Mouse (Mus musculus) thymus, postnatal 25 days (tissue): Measurements from ENCODE around the gene Mdm1.
A peak's percentile ranks its signal among the peaks of the same experiment; 100 is the strongest.

Experiments
- DNase-seq: peaks from one replicate; pipeline ENCODE4 v3.0.0; 2022

Gene Mdm1

DNA sequence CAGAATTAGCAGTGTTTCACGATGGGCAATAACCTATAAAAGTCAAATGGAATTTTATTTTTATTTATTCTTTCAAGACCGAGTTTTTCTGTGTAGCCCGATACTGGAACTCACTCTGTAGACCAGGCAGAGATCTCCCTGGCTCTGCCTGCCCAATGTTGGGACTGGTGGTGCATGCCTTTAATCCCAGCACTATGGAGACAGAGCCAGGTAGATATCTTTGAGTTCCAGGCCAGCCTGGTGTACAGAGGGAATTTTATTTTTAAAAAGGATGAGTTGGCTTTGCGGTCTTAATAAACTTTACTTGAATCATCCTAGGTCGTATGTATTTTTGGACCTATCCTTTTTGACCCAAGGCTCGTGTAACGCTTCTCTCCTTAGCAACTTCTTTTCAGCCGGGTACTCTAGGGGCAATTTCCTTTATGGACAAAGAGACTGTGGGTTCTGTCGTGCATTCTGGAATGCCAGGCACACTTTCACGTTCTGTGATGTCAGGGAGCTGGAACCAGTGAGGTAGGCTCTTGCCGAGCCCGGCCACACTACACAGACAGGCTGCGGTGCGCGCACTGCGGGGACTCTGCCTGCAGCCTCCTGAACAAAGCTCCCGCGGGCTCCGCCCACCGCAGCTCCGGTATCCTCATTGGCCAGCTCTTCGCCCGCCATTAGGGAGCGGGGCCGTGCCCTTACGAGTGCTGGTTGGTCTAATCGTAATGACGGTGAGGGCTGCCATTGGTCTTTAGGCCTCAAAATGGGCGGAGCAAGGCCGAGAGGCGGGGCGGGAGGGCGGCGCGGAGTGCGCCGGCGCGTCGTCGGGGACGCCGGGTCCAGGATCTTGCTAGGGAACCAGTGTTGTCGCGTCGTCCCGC lies at the start of gene Mdm1:
Mdm1 (plus strand) TSS at position 794 of the 866 bp plus-strand sequence.
- peak; percentile 100 for DNase-seq

DNA sequence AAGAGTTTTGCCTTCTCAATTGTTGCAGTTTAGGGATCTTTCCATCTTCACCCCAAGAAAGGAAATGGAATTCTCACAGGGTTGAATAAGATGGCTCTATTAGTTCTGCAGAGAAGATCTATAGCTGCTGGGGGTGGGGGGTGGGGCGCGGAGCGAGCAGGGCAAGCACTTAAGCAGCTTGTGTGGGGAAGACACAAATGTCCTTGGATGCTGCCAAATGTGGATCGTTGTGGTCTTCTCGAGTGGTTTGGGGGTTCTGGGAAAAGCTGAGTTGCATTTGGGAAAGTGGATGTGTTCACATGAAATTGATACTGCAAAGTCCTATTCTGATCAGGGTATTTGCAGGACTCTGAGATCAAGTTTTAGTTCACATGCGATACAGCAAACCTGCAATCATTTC lies 48.9 kb upstream of the Mdm1 start:
- no peak for DNase-seq

DNA sequence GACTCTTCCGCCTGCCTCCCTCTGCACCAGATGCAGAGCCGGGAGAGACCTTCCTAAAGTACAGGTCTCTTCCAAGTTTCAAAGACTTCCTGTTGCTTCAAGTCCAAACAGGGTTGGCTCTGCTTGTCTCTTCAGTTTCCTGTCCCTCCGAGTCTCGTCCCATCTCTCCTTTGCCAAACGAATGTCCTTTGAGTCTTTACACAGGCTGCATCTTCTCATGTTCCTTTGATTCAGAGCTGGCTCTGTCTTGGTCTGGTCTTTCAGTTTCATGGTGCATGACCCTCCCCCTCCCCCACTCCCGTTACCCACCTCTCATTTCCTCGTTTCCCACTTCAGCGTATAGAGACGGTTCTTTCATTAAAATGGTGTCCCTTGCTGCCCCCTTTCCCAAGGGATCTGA lies 47.9 kb upstream of the Mdm1 start:
- DNase-seq: peak; percentile 32

DNA sequence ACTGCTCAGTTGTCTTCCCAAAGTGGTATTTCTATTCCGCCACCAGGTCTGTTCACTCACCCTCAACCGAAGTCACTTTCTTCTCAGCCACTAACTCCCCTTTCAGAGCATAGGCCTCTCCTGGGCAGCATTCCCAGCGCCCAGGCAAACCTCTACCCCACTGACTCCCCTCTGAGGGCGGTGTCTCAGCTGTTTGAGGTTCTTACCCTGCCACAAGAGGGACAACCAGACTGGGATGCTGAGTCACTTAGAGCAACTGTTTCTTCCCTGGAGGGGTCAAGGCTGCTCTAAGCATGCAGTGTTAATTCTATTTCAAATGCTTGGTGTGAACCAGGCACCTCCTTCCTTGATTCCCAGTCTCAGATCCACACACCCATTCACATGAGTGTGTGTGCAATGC lies 46.8 kb upstream of the Mdm1 start:
- no peak for DNase-seq

DNA sequence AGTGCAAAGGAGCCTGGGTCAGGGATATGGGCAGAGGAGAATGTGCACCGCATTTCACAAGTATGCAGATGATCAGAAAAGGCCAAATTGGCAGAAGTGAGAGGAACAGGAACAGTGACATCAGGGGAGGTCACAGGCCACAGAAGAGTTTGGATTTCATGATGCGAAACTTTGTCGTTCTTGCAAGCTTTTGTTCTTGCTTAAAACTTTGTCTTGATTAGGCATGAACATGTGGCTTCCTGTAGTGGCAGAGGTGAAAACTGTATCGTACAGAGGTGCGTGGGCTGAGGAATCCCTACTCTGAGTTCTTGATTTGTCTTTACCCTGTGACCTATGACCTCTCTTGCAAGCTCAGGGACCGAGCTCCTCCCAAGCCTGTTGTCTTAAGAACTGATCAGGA lies 45.4 kb upstream of the Mdm1 start:
- no peak for DNase-seq

DNA sequence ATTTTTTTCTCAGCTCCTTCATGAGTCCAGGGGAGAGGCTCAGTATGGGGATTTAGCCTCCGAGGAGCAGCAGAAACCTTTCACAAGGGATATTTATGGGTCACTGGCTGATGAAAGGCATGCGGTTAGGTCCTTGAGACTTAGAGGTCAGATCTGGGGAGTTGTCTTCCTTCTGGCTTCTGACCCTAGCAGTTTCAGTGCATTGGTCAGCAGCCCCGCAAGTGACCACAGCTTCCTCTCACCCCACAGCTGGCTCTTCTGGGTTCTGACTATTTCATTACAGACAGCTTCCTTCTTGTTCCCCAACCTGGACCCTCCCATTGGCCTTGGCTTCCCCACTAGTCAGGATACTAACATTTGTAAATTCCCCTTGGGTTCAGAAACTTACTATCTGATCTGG lies 43.7 kb upstream of the Mdm1 start:
- DNase-seq: no peak

DNA sequence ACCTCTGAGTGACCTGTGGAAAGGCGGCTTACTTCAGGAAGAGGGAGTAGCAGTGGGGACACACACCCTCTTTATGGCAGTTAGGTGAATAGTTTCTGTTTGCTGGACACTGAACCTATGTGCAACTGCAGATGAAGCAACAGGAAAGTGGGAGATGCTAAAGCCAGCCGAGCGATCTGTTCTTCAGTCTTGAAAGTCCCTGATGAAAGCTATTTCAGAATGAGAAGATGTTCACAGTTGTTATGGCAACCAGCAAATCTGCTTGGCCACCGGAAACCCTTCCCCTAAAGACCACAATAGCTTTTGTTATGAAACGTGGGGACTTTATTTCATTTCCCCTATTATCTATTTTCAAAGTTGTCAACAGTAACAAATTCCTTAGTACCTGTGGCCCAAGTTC lies 41.0 kb upstream of the Mdm1 start:
- no peak for DNase-seq

DNA sequence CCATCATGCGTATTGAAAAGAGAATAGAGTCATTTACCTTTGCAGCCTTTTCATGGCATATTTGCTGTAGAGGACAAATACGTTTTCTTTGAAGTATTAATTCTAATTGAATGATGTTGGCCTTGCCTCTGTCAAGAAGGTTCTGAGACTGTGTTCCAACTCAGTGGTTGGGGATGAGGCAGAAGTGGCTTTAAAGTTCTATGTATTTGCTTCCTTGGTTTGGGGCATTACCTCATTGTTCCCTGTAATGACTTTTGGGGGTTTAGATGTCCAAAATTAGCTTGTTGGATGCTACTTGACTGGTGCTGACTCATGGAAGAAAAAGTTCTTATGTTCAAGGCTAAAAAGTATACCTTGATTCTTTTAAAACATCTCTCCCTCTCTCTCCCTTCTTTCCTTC lies 40.6 kb upstream of the Mdm1 start:
- DNase-seq: no peak

DNA sequence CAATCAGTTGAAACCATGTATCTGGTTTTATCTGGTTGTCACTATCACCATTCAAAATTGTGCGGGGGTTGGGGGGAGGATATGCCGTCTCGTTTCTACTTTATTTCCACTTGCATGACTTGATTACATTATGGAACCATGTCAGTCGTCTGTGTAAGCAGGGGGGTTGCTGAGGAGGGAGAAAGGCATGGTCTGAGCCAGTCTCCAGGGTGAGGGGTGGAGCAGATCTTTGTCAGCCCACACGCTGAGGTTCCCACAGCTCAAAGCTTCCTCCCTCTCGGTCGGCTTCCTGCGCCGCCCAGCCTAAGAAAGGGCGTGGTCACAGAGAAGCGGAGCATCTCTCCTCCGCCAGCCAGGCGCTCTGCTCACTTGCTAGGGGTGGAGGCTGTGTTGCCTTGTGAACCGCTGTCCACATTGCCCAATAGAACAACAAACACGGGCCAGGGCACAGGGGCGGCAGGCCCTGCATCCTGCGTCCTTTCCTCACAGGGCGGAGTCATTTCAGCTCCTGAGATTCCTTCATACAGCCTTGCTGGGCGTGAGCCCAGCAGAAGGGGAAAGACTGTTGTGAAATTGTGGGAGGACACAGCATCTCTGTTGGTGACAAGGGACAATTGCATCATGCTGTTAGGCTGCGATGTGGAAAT lies 38.5 kb upstream of the Mdm1 start:
- peak; percentile 89 for DNase-seq

DNA sequence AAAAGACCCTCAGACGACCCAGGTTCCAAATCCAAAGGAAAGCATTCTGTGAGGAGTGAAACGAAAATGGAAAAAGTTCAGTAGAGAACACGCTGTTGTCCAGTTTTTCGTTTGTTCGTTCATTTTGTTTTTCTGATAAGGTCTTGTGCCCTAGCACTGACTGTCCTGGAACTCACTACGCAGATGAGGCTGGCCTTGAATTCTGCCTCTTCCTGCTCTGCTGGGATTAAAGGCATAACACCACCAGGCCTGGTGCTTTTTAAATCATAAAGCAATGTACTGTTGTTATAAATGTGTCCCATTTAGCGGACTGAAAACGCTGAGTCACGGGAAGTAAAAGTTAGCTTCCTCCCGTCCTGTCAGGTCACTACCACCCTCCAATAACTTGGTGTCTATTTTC lies 37.7 kb upstream of the Mdm1 start:
- no peak for DNase-seq

DNA sequence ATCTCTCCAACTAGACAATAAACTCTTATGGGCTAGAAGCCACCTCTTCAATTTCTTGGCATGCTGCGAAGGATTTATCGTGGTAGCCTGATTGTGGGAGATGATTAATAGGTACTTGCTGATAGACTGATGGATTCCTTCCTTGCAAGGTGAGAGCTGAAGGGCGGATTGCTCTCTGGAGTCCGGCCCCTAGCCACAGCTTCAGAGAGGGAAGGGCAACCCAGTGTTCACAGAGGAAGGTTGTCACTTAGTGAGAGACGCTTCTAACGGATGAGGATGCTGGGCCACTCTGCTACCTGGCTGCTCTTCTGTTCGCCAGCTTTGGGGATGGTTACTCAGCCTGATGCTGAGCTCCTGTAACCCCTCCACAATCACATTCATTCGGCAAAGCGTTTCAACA lies 34.6 kb upstream of the Mdm1 start:
- no peak for DNase-seq

DNA sequence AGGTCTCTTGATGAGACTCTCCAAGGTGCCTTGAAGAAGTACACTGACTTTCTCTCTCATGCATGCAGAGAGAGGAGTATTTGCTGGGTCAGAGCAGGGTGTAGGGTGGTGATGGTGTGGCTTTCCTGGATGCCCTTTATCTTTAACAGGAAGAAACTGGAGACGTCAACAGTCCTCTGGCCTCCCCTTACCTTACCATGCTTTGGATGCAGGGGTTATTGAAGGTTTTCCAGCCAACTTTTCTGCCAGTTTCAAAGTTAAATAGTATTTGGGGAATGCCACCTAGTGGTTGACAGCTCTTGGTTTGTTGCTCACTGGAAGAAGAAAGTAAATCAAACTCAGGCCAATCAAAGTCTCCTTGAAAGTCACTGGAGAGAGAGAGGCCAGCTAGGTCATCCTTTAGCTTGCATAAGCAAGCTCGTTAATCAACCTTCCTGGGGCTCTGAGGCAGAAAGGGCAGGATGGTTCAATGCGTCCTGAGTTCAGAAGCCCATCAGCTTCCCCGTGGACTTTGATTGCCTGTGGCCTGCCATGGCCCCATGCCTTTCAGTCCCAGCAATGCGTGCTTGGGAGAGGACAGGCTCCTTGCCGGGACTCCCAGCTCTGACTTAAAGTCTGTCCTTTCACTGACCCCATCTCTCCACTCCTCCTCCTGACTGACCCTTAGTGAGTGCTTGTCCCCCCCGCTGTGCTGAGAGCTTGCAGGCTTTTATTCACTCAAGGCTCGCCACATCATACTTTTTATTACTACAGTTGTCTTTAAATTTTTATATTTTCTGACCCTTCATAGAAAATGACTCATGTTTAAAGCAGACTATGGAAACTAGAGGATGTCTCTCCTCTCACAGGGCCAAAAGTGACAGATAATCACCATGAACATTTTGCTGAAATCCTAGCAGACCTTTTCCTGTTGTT lies 31.3 kb upstream of the Mdm1 start:
- DNase-seq: peak; percentile 63

DNA sequence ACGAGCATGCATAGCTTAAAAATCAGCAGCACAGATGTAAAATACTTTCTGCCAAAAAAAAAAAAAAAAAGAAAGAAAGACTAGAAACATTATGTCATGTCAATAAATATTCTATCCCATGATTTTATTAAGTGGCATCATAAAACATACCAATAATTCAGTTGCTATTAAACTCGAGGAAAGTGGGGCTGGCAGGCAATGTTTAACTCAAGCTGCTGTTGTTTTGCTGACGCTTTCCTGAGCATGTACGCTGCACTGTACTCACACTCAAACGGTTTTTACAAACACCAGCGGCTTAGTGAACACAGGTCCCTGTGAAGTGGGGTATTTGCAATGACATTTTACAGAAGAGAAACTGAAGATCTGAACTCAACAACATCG lies 30.7 kb upstream of the Mdm1 start:
- DNase-seq: no peak

DNA sequence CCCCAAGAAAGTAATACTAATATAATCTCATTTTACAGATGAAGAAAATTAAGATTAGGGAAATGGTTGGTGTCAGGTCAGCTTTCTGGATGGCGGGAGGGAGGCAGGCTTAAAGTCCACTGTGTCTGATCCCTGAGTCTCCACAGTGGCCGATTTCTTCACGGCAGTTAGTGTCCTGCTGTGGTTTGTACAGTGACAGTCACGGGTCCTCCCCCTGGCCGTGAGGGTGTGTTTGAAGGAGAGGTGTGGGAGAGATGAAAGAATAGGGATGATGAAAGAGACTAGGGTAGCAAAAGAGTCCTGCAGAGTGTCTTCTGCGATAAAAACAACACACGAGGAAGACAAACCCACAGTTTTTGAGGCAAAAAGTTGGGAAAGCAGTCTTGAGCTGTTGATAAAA lies 30.0 kb upstream of the Mdm1 start:
- no peak for DNase-seq

DNA sequence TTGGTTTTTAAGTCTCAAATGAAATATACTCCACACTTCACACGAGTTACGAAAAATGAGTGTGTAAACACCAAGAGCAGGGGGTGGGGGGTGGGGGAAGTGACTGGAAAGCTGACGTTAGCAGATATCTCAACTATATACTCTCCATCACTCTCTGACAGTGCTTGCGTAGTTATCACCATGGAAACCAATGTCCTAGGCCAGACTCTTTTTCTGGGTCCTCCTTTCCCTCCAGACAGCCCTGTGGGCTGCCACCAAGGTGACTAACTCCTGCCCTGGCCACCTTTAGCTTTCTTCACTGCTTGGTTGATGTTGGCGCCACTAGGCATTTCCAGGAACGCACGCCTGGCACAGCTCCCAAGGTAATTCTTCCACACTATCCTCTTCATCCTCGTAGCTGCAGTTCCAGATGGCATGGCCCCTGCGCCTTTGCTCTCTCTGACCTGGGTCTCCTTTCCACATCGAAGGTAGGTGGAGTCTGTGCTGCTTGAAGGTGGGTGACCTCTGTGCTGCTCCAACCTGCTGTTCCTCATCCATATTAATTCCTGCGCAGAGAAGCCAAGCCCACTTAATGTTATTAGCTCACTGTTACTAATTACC lies 29.2 kb upstream of the Mdm1 start:
- DNase-seq: no peak

DNA sequence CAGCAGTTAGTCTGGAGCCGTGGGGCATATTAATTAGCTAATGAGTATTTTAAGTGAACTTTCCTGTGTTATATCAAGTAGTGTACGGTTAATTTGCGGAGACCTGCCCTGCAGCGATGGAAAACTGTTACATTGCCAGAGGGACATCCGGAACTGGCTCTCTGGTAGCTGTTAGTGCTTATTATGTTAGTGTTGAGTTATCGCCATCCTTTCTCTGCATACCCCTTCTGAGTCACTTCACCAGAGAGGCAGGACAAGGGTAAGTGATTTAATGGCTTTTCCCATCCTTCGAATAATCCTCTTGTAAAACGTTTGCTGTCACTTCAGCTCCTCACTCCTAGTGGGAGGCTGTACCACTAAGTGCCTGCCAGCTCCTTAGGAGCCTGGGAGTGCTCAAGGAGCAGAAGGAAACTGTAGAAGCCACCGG lies 28.3 kb upstream of the Mdm1 start:
- DNase-seq: no peak

DNA sequence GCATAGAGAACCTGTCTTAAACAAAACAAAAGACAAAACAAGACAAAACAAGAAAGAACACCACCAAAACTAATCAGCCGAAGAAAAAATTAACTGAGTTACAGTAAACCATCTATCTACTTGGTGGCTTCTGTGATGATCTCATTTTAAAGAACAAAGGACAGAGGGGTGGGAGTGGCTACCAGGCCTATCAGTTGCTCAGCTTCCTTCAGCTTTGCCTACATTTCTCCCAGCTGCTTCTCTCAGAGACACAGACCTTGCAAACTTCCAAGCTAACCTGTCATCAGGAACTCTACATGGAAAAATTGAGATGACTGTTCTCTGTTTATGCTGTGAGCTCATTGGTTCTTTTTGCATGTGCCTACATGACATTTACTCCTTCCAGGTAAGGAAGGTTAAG lies 27.3 kb upstream of the Mdm1 start:
- DNase-seq: no peak

DNA sequence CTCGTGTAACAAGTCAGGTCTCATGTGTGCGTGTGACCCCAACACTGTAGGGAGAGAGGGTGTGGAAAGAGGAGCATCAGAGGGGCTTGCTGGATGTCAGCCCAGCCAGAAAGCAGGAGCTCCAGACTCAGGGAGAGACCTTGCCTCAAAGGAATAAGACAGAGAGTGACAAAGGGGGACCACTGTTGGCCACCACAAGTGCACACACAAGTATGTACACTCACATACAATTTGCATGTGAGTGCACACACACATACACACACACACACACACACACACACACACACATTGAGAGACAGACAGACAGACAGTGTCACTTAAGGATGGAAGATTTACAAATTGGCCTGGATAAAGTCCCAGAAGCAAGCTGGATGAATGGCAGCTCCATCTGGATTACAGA lies 25.2 kb upstream of the Mdm1 start:
- no peak for DNase-seq

DNA sequence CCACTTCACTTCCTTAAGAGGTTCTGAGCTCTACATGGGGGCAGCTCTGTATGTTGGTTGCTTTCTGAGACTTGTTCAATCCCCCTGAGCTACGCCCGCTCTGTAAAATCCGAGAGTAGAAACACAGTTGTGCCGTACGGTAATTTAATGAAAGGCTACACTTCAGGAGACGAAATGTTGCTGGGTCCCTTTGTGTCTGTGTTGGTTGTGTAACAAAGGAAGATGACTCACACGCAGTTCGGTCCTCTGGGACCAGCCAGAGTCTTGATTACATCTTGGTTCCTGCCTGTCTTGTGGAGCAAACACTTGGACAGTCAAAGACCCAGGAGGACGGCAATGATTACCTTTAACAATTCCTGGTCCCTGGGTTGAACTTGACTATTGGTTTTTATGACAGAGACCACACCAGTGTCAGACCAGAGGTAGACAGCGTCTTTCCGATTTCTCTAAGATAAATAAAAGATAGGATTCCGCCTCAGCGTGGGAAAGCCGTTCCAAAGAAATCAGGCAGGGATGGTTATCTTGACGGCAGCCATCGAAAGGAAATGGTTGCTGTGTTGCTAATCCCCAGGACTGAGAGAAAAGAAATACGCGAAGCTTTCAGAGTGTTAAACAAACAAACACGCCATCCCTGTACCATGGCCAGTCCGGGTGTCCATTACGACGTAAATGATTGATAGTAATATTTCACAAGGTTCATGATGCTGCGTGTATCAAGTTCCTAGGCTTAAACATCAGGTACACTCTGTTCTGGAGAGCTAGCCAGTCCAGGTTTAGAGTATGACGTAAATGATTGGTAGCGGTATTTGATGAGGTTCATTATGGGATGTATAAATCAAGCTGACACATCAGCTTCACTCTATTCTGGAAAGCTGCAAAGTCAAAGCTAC lies 20.3 kb upstream of the Mdm1 start:
- no peak for DNase-seq

DNA sequence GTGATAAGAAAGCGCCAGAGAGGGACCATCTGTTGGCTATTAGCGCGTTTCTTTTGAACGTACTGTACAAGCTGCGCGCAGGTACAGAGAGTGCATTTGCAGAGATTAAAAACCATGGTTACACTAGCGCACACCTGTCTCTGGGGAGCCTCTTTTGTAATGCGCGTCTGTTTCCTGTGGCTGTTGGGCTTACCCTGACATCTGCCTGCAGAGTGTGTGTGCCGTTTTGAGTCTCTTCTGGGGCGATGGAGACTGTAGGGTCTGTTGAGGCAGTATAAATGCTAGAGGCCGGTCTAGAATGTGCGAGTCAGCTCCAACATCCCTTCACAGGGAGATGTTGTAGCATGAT lies 19.7 kb upstream of the Mdm1 start:
- DNase-seq: peak; percentile 72

DNA sequence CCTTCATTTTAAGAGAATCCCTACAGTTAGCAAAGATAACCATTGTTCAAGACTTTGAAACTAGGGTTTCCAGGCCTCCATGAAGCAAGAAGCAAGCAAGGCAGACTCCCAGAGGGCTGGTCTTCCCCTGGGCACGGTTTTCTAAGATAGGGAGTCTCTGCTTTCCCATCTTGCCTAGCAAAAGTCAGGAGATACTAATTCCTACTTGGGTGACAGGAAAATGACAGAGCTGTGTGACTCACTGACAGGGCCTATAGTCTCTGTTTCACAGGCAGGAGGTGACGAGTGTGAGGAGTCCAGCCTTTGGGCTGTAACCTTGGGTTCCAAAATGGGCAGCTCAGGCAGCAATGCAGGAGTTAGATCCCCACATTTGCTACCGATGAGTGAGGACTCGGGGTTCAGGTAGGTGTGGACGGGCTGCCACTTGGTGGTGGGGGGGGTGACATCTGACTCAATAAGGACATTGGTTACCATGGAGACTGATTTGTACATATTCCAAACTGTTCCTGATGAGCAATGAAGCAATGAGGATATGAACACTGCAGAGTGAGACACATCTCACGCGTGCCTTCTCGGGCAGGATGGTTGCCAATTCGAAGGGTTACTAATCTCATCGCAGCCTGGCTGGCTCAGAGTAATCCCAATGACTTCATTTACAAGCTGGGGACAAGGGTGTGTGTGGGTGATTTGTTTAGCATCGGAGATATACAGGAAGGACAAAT lies 19.0 kb upstream of the Mdm1 start:
- no peak for DNase-seq

DNA sequence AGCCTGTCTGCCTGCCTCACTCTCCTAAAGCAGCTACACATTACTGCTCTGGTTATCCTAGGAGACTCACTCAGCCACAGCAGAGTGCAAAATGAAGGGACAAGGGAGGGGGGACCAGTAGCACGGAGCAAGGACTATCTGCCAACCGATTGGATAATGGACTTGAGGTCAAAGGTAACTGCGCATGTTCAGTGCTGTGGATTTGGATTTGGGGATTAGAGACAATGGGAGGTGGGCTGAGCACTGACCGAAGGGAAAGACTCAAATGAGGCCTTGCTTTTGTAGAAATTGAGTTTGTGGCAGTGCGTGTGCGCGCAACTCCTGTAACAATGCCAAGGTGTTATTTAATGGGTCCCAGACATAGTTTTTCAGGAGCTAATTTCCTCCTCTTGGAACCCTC lies 16.4 kb upstream of the Mdm1 start:
- DNase-seq: no peak
